8 mouse cellular contexts compared by ENCODE assay signal in the genomic region with DNA sequence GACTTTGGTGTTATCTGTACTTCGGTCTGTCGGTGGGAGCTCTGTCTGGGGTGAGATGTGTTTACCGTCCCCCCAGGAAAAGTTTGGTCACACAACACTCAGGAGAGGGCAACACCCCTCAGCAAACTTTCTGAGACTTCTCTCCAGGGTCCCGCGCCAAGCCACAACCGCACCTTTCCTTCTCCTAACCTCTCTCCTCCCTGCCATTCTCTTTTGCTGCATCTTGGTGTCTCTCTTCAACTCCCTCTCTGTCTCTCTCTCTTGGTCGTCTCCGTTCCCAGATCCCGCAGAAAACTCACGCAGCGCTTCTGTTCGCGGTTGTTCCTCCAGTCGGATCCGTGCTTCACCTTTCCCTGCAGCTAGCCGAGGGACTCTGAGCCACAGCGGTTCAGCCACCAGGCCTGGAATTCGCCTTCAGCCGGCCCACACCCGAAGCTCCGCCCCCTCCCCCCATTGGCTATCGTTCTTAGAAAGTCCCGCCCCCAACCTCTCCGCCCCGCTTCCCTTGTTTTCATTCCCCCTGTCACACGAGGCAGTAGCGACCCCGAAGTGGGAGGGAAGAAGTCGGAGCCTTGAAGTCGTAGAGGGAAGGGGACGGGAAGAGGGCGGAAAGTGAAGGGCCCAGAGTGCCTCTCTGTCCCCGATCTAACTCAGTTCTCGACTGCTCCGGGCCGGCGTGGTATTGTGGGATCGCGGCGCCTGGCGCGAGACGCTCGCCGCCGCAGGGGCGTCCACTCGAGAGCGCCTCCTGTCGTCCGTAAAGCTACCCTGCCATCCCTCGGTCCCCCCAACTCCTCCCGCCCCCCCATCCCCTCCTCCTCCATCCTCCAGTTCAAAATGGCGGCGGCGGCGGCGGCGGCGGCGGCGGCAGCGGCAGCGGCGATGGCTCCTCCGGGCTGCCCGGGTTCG. TPM values are rescaled to one million over a fixed set of nuclear protein-coding genes. Genes with fewer than 3 reads are reported as not detected.
A peak's percentile ranks its signal among the peaks of the same experiment; 100 is the strongest.
DNase-seq lines count a peak whose midpoint lies in the region; ATAC-seq lines count a peak whose summit lies in the region.

A gene (minus strand): TSS at position 431 of the 909 bp plus-strand sequence.
A gene (plus strand): TSS at position 823 of the 909 bp plus-strand sequence.

- H3K9ac ChIP-seq in hindbrain, embryonic 14.5 days, result peak within 1 kb of the TSS; percentile 100

- DNase-seq in R1 (ENCODE audit: low read depth, low spot score), result peak; percentile 98
- peak; percentile 94 to 98 for DNase-seq in cerebellum, postnatal 25 days
- DNase-seq in frontal cortex, postnatal 25 days (ENCODE audit: low spot score in 2 of 2), result peak; percentile 85 to 86
- DNase-seq in hindbrain, embryonic 14.5 days (ENCODE audit: low spot score), result peak; percentile 94
- DNase-seq in layer of hippocampus, postnatal 36 days, result peak; percentile 93 to 94
- DNase-seq in lung, postnatal 36 days, result peak; percentile 97
- DNase-seq in retina, postnatal 1 day, result peak; percentile 99
- DNase-seq in urinary bladder, adult 18-20 months (ENCODE audit: low spot score in 2 of 2), result peak; percentile 80 to 92

- no peaks in the 10 kb centered on the region for H3K9me3 ChIP-seq in hindbrain, embryonic 14.5 days (ENCODE audit: control insufficient read depth, low read length)

- peak within 1 kb of the TSS; percentile 59 for H3K4me2 ChIP-seq in hindbrain, embryonic 14.5 days (replicated peaks)

- peak; percentile 97 for ATAC-seq in hindbrain, embryonic 14.5 days (ENCODE audit: low FRiP score)

- no peaks in the 10 kb centered on the region for H3K27me3 ChIP-seq in hindbrain, embryonic 14.5 days (ENCODE audit: control insufficient read depth, insufficient read depth, low read length)

- H3K27ac ChIP-seq in hindbrain, embryonic 14.5 days, result peak within 1 kb of the TSS; percentile 98

- peaks cover 23% of the 10 kb centered on the region for H3K4me1 ChIP-seq in hindbrain, embryonic 14.5 days (replicated peaks; ENCODE audit: control insufficient read depth, insufficient read depth, low read length)

- H3K36me3 ChIP-seq in hindbrain, embryonic 14.5 days (replicated peaks; ENCODE audit: control insufficient read depth, insufficient read depth), result peaks cover 12% of the 10 kb centered on the region

- H3K4me3 ChIP-seq in hindbrain, embryonic 14.5 days (replicated peaks; ENCODE audit: low read length), result peak within 1 kb of the TSS; percentile 100

- under 1% methylated on average over 66 of the region's 68 CpGs for WGBS in hindbrain, embryonic 14.5 days

RNA-seq across cellular contexts. Expression of the first gene that starts in this region (rescaled TPM):
- 43.8 and 51.5 TPM in 2 replicates for polyA plus RNA-seq in hindbrain, embryonic 14.5 days (2014; fragmentation: Nextera tagmentation; extraction: Ambion mirVana)
- total RNA-seq in layer of hippocampus, postnatal 36 days (2021), result 10 to 100 TPM; 50.6 to 55.3 TPM

RNA-seq across cellular contexts. Expression of the second gene that starts in this region (rescaled TPM):
- polyA plus RNA-seq in hindbrain, embryonic 14.5 days (2014; fragmentation: Nextera tagmentation; extraction: Ambion mirVana), result 23.5 and 29.4 TPM in 2 replicates
- 10 to 100 TPM; 45.2 to 49.8 TPM for total RNA-seq in layer of hippocampus, postnatal 36 days (2021)

Comparison
In these comparisons a context has a peak if more than half of its experiments do, and no peak if none do; other contexts are left out.
1. Peak in every context shown above with its lines: DNase-seq, ATAC-seq, H3K4me3 ChIP-seq and H3K27ac ChIP-seq.